Mouse (Mus musculus): ENCODE measurements at regions not wholly inside any gene's neighbourhood (a gene's known extent, or its start where the extent isn't known, plus 50 kb on each side); places are given as distances from the start of the nearest gene placed in this dataset.

DNA sequence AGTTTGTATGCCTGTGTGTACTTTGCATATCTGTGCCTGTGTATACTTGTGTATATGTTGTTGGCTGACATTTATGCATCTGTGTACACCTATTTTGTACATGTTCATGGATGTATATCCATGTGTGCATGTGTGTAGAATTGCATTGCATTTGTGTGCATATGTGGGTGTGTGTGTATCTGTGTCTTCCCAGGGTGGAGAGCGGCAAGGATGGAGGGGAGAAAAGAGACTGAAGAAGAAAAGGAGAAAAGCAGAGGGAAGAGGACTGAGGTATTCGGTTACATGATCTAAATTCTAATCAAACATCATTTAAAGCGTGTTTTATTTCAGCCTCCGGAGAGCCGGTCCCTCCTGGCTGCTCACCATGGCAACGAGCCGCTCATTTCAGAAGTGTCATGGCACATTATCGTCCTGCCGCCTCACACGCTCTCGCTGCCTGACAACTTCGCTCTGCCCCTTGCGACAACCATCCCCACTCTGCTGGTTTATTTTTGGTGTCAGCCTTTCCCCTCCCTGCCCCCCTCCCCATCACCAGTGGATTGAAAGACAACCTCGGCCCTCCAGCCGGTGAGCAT, 58.6 kb downstream of the Mrm1 start:
- intact Hi-C loops (cut with DNase I): no loop called here
- DNase-seq: peak in 1 of 2 experiments; percentile 16

DNA sequence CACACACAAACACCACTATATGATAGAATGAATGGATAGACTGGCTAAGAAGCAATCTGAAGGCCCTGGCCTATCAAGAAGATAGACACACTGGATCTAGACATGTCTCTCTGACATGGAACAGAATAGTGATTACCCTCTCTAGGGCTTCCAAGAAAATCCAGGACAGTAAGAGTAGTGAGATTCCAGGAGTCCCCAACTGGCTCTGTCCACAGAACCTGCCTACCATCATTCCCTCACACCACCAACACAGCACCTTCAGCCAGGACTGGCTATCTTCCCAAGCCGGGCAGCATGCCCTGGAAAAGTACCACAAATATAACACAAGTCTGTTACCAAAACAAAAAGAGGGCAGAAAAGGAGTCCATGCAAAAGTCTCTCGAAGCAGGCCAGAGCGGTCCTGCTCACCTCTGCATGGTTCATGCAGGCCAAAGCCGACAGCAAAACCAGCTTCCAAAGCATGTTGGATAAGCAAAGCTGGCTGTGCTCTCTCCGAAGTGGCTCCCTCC, 59.8 kb downstream of the Mrm1 start:
- intact Hi-C loops (cut with DNase I): no loop called here
- peak; percentile 82 to 84 for DNase-seq

DNA sequence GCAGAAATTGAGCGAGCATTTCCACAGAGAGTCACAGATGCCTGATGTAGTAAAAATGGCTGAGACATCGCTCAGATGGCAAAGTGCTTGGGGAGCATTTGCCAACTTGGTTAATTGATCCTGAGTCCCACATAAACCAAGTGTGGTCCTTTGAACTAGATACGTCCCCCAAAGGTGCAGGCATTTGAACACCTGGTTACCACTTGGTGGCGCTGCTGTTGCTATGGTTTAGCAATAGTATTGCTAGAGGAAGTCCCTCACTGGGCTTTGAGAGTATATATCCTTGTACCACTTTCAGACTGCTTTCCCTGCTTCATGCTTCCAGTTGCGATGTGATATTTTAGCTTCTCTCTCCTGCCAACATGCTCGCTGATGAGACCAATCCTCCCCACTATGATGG, 67.3 kb downstream of the Mrm1 start:
- DNase-seq: no peak
- intact Hi-C loops (cut with DNase I): no loop called here

DNA sequence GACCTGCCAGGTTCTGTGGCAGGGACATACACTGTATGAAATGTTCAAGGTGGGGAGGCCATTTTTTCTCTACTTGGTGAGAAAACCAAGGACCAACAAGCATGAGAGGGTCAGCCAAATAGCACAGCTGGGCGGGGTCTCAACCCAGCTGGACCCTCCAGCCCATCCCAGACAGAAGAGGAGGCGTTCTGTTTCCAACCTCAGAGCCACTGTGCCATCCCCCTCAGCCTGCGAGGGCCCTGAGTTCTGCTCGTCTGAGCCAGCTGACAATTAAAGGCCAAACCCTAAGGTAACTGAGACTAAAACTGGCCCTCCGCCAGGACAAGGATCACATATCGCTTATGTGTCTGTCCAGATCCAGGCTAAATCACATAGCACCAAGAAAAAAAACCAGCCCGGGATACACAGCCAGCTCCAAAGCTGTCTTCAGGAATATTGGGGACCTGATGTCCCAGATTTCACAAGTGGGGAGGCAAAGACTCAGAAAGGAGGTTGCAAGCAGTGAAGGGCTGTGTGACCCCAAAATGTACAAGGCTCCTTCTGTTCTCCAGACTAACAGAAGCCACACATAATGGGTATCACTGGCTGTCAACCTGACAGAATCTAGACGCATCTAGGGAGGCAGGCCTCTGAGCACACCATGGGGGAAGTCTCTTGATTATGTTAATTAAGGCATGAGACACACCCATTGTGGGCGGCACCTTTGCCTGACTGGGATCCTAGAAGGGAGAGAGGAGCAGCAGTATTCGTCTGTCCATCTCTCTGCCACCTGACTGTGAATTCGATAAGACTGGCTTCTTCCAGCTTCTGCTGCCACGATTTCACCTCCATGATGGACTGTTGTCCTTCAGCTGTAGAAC, 69.6 kb downstream of the Mrm1 start:
- intact Hi-C loops (cut with DNase I): no loop called here
- DNase-seq: no peak

DNA sequence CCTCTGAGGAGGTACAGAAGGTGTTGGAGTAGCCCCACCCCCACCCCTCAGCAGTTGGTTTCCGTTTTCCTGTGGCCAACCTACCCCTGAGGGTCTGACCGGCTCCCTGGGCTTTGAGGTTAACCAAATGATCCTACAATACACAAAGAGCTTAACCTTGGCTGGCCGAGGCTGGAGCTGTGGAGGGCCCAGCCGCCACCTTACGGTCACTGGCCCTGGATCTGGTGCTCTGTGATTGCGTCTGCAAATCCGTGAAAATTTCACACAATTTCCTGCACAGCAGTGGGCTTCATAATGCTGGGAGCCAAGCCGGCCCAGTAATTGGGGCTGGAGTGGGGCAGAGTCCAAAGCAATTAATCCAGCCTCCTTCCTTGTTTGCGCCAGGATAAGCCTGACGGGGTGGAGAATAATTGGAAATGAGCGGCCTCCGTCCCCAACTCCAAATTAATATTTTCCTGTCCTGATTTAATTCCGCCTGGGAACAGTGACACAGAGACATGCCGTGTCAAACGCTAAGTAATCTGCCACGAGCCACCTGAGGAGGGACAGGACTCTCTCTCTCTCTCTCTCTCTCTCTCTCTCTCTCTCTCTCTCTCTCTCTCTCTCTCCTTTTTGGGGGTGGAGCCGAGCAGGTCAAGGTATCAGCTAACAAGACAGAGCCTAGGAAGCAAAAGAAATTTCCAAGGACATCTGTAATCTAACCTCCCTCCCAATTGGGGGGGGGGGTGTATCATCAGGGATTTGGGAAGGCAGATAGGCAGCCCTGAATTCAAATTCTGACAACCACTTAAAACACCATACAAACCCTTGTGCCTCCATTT, 80.3 kb downstream of the Mrm1 start:
- DNase-seq: no peak
- intact Hi-C loops (cut with DNase I): no loop called here

DNA sequence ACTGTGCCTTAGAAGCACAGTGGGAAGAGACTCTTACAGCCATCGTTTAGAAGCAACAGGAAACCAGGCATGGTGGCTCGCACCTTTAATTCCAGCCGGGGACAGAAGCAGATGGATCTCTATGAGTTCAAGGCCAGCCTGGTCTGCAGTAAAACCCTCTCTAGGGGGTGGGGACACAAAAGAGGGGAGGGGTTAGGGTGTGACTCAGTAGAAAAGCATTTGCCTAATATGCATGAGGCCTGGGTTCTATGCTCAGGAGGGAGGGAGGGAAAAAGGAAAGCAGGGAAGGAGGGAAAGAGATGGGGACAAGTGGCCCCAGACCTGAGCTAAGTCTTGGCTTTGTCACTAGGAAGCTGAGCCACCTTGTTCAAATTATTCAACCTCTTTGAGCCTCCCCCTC, 81.2 kb downstream of the Mrm1 start:
- intact Hi-C loops (cut with DNase I): no loop called here
- no peak for DNase-seq

DNA sequence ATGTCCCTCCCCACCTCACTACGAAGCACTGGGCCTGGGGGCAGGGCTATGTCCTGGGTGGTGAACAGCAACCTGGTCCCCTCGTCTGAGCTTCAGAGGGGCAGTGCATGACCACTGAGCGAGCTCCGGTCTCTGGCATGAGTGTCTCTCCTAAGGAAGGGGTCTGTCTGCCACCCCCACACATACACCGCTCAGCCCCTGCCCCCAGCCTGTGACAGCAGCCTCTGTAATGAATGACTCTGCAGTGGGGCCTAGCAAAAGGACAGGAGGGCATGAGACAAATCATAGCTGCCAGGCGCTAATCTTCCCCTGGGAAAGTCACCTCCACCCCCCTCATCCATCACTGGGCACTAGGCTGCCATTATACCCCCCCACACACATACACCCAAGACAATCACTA, 87.4 kb downstream of the Mrm1 start:
- DNase-seq: no peak
- intact Hi-C loops (cut with DNase I): no loop called here

DNA sequence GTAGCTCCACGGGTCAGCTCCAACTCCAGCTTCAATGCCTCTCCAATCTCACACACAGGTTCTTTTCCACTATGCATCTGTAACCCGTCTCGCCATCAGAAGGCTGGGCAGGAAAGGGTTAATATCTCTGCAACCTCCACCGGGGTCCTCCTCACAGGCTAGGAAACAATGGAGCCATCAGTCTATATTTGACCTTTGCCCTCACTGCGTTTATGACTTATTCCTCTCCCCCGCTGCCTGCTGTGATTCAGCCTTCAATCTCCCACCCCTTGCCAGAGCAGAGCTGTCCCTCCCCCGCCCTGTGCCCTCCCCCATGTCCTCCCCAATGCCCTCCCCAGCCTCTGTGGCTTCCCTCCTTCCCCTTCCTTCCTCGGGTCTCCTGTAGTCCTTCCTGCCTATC, 89.1 kb downstream of the Mrm1 start:
- intact Hi-C loops (cut with DNase I): no loop called here
- no peak for DNase-seq

DNA sequence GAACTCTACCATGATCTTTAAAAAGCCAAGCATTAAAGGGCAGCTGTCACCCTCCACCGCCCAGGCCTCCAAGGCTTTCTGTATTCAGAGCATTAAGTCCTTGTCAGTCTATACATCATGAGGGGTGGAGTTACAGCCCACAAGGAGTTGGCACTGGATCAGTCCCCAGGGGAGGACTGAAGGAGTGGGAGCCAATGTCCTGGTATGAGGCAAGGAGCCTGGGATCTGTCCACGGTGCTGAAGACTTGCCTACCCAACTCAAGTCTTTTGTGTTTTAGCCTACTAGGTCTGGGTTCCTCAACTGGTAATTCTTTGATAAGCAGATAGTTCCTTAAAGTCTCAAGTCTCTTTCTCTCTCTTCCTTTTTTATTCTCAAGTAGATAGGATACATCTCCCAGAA, 90.1 kb downstream of the Mrm1 start:
- DNase-seq: peak; percentile 29 to 45

DNA sequence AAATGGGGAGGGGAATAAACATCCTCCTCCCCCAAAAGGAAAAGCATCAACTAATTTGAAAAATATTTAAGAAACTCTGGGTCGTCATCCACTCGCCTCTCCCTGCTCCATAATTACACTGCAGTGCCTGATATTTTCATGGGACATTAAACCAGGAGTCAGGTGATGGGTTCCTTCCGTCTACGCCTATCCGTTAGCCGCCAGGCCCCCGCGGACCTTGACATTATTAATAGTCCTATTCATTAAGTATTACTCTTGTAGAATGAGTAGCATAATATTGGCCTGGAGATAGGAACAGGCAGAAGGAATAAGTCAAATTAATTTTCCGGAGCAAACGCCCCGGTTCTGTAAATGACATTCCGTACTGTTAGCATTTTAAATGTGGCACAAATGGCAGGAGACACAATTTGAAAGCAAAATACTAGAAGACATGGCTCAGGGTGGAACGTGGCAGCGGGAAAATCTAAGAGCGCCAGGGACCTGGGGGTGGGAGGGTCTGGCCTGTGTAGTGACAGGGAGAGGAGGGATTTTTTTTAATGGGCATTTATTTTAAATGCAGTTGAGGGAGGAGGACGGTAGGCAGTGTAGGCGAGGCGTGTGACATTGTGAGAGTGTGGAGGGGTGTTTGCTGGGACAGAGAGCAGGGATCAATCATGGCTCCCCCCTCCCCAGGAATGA, 93.2 kb downstream of the Mrm1 start:
- intact Hi-C loops (cut with DNase I): no loop called here
- DNase-seq: no peak

More for the DNA sequence above, 90.1 kb downstream of the Mrm1 start:
- intact Hi-C loops (cut with DNase I): no loop called here

DNA sequence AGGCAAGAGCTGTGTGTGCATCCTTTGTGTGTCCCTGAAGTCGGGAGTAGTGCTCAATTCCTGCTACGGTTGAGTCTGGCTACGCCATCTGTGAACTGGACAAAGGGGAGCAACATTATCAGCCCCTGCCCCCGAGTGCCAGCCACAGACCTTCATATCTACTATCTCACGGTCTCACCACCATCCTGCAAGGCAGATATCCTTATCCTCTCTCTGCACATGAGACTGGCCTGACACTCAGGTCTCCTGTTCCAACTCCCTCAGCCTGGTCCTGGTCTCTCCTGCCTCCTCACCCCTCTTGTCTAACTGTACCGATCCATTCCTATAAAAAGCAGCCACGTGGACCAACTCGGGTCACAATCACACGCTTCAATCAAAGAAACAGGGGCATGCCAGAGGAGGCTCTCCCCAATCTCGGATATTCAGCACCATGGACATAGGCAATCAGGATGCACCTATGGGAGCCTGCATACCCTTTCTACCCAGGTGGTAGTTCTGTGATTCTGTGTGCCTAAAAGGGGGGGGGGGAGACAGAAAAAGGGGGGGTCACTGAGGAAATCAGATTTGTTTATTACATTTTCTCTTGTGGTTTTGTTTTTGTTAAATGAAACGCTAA, 94.0 kb downstream of the Mrm1 start:
- DNase-seq: peak; percentile 7 to 13
- intact Hi-C loops (cut with DNase I): no loop called here

DNA sequence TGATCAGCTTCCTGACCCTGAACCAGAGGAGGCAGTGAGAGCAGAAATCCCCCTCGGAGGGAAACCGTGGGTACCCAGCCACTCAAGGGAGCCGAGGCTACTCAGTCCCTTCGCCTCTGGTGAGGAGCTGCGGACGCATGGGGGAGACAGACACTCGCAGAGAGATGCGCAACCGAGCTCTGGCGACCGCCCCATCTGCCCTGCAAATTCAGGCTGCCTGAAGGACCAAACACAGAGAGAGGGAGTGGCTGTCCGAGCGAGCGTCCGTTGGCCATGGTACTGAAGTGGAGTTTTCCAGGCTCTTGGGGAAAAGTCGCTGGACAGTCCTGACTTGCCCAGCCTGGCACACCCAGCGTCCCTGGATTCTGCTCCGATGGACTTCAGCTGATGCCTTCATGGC, 95.2 kb downstream of the Mrm1 start:
- intact Hi-C loops (cut with DNase I): loop anchor here (5.0 kb wide), 1 partner anchor 68 kb away; no protein-coding TSS in a partner anchor
- DNase-seq: peak; percentile 37 to 50

DNA sequence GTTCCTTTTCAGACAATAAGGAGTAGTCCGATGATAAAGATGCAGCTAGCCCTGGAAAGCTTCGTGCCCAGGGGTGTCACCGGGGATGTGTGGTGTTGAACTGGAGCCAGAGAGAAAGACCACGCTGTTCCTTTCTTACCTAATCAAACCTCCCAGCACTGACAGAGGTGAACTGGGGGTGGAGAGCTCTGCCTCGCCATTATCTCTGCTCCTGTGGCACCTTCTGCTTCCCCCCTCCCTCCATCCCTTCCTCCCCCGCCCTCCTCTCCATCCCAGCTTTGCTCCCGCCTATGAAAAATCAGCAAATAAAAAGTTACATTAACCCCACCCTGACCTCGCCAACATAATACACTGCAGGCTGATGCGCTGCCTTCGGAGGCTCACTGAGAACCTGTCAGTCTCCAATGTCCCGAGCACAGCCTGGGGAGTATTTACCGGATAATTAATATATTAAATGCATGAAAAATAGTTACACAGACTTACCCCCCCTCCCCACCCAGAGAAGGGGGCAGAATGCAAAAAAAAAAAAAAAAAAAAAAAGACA, 96.6 kb downstream of the Mrm1 start:
- intact Hi-C loops (cut with DNase I): loop anchor here (5.0 kb wide), 1 partner anchor 70 kb away; no protein-coding TSS in a partner anchor
- DNase-seq: no peak

DNA sequence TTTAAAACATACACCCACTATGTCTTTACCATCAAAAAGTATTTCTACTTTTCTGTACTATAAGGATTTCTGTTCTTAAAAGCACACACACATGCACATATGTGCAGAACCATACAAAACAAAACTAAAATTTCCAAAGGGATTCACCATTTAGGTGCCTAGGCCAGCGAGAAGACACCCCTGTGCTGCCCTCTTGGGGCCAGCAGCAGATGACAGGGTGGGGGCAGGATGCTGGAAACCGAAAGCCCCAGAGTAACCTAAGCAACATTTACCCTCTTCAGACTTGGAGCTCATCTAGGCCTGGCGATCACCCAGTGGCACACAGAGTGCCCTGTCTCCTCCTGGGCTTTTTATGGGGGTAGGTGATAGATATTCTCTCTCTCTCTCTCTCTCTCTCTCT, 97.3 kb downstream of the Mrm1 start:
- intact Hi-C loops (cut with DNase I): loop anchor here (5.0 kb wide), 1 partner anchor 70 kb away; no protein-coding TSS in a partner anchor
- no peak for DNase-seq

DNA sequence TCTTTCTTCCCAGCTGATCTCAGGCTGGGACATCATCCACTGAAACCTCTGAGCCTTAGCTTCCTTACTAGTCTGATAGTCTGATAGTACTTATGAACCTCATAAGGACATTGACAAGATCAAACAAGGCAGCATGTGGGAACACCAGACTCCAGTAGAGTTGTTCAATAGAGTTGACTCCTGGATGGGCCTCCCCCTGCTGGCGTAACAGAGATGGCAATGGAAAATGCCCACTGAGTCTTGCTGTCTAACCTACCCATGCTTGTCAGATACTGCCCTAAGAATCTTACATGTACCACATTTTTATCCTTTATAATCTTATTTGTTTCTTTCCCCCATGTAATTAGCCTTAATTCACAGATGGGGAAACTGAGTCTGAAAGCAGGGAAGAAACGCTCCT, 98.2 kb downstream of the Mrm1 start:
- intact Hi-C loops (cut with DNase I): loop anchor here (5.0 kb wide), 1 partner anchor 71 kb away; no protein-coding TSS in a partner anchor
- no peak for DNase-seq

DNA sequence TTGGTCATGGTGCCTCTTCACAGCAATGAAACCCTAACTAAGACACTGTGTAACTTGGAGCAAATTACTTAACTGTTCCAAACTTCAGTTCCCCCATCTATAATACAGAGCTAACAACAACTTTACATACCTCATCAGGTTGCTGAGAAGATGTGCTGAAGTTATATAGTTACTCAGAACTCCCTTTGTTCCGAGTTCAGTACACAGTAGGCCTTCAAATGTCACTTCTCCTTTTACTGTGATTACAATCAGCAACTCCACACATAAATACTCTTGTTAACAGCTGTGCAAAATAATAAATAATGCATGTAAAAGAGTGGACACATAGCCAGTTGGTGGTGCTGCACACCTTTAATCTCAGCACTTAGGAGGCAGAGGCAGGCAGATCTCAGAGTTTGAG, 99.5 kb downstream of the Mrm1 start:
- no peak for DNase-seq
- intact Hi-C loops (cut with DNase I): loop anchor here (5.0 kb wide), 1 partner anchor 73 kb away; no protein-coding TSS in a partner anchor

DNA sequence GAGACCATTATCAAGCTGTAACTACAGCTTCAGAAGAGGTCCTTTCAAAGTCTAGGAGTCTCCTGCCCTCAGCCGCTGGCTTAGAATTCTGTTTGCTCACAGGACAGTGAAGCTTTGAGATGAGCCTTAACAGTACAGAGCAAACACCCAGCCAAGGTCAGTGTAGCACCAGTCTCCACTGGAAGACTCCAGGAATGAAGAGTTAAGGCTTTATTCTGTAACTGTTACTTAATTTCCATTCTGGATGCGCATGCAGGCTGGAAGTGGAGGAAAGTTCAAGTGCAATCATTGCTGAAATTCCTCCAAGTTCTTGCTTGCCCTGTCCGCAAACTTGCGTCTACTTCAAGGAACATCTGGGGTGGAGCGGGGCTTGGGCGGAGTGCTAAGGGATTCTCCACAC, 106.6 kb downstream of the Mrm1 start:
- intact Hi-C loops (cut with DNase I): no loop called here
- no peak for DNase-seq

DNA sequence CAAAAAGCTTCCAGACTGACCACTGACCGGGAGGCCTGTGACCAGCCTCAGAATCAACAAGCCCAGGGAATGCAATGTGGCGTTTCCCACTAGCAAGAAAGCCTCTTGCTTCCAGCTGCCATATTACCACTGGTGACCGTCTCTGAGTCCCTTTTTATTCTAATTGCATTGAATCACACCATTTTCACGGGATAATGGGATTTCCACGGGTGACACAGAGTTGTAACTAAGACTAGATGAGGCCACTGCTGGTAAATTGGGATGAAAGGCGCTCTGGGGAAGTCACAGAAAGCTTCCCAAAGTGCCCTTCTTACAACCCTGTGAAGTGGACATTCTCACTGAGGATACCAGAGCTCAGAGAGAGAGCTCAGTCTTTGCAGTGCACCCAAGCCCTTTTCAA, 107.4 kb downstream of the Mrm1 start:
- intact Hi-C loops (cut with DNase I): no loop called here
- DNase-seq: no peak

DNA sequence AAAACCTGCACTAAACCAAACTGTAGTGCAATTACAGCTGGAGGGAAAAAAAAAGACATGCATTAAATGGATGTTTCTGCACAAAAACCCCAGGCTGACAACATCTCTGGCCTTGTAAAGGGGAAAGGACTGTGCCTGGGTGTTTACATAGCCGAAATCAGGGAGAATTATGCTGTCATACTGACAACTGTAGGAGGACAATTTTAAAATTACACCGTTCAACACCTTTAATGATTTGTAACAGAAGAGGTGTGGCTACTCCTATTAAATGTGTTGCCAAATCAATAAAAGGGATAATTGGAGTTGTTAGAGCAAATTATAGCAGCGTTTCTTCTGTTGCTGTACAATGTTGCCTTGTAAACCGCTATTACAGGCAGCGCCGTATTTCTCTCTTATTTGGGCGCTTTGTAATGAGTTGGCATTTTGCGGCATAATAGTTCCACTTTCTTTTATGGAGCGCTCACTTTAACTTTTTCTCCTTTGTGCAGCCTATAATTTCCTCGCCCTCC, 111.0 kb downstream of the Mrm1 start:
- intact Hi-C loops (cut with DNase I): no loop called here
- DNase-seq: no peak

DNA sequence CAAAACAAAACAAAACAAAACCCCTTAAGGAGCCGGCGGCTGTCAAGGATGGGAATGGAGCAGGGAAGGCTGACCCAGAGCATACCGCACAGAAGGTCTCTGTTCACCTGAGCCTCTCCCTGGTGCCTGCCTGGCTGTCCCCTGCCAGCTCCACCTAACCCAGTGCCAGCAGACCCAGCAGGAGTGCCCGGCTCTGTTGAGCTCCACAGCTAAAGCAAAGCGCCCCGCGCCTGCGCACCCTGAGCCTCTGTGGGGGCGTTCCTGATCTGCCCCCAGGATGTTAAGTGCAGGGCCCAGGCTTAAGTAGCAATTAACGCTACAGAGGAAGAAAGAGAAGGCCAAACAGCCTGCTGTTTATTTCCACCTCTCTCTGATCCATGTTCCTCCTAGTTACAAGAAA, 111.5 kb downstream of the Mrm1 start:
- DNase-seq: no peak
- intact Hi-C loops (cut with DNase I): no loop called here
